Mouse (Mus musculus): ENCODE measurements around the gene Thap7. TPM values are rescaled to one million over a fixed set of nuclear protein-coding genes. Genes with fewer than 3 reads are reported as not detected.

Gene Thap7
- total and polyA plus RNA-seq, 2 experiments from 2014 or later: 57.1 to 65.5 TPM

DNA sequence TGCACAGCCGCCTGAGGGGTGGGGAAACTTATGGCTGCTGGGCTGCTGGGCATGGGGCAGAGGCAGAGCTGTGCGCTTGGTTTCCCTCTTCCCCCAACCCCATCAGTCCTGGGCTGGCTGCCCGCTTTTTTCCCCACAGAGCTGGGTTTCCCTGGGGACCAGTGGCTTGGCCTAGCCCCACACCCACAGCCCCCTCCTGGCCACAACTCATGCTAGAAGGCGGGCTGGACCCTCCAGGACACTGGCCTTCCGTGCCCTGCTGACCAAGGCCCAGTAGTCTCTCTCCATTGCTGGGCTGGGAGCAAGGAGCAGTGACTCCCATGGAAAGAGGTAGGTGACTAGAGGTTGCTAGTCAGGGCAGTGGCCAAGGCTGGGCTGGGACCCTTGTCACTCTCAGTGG, 39.8 kb downstream of the Thap7 start:
- 0 out of 2 replicates have a peak, but pooled peaks cover 4% of the 10 kb centered on the region for H3K27me3 ChIP-seq (ENCODE audit: insufficient read depth, low read length)
- WGBS: 89% methylated on average over 5 of the region's 5 CpGs
- peak; percentile 22 for DNase-seq (ENCODE audit: low spot score)

GRCm38 (mm10) chr16:17489469-17490111, 41.3 kb downstream of the Thap7 start, which contains the start of gene Aifm3:
Gene Aifm3, plus strand, starts transcription at chr16:17489611.
- 2% methylated on average over 47 of the region's 47 CpGs for WGBS
- peak; percentile 35; the same call in 1 of the 2 replicates for ATAC-seq (ENCODE audit: low FRiP score)
- Histone ChIP-seq H3K27me3 (ENCODE audit: insufficient read depth, low read length) (0 out of 2 replicates have a peak, but pooled peaks cover 4% of the 10 kb centered on the region), H3K27ac (ENCODE audit: low read depth, low read length) (no peak within 1 kb of the TSS), H3K4me1 (ENCODE audit: insufficient read depth, low read length) (peaks cover 7% of the 10 kb centered on the region; the same call in 1 of the 2 replicates), H3K36me3 (ENCODE audit: insufficient read depth, low read length) (peaks cover 13% of the 10 kb centered on the region), H3K9me3 (ENCODE audit: low read length) (no peaks in the 10 kb centered on the region), H3K4me2 (ENCODE audit: low read depth, low read length, poor library complexity, severe bottlenecking) (peak within 1 kb of the TSS; percentile 76), H3K9ac (replicated peaks; ENCODE audit: low read length, poor library complexity, severe bottlenecking) (peak within 1 kb of the TSS; percentile 40; the same call in 1 of the 2 replicates), H3K4me3 (ENCODE audit: low read depth, low read length) (peak within 1 kb of the TSS; percentile 36)
- no peak for TF ChIP-seq CTCF (IDR thresholded peaks at IDR 0.05)
- DNase-seq (ENCODE audit: low spot score): no peak

More for the DNA sequence above, 39.8 kb downstream of the Thap7 start:
- no peak for ATAC-seq (ENCODE audit: low FRiP score)
- Histone ChIP-seq H3K4me3 (ENCODE audit: low read depth, low read length) (no peak overlapping the region), H3K9me3 (ENCODE audit: low read length) (no peaks in the 10 kb centered on the region), H3K36me3 (ENCODE audit: insufficient read depth, low read length) (peaks cover 7% of the 10 kb centered on the region; the same call in 1 of the 2 replicates), H3K27ac (ENCODE audit: low read depth, low read length) (no peak overlapping the region), H3K4me1 (ENCODE audit: insufficient read depth, low read length) (peaks cover 7% of the 10 kb centered on the region; the same call in 1 of the 2 replicates), H3K9ac (replicated peaks; ENCODE audit: low read length, poor library complexity, severe bottlenecking) (no peak overlapping the region), H3K4me2 (ENCODE audit: low read depth, low read length, poor library complexity, severe bottlenecking) (no peak overlapping the region)
- TF ChIP-seq CTCF (IDR thresholded peaks at IDR 0.05): no peak

- 0 out of 2 replicates have a peak overlapping the region, but pooled peaks have one; percentile 40 for H3K9ac ChIP-seq (replicated peaks; ENCODE audit: low read length, poor library complexity, severe bottlenecking)
- WGBS: 47% methylated on average over 14 of the region's 14 CpGs
- no peak for DNase-seq (ENCODE audit: low spot score)
Observed at GRCm38 (mm10) chr16:17488478-17489468, 42.2 kb downstream of the Thap7 start.

GRCm38 (mm10) chr16:17486505-17486904, 44.4 kb downstream of the Thap7 start:
- no peak for ATAC-seq (ENCODE audit: low FRiP score)
- no peak for TF ChIP-seq CTCF (IDR thresholded peaks at IDR 0.05)
- H3K36me3 ChIP-seq (ENCODE audit: insufficient read depth, low read length): peaks cover 27% of the 10 kb centered on the region

More at GRCm38 (mm10) chr16:17488478-17489468, 42.2 kb downstream of the Thap7 start:
- Histone ChIP-seq H3K36me3 (ENCODE audit: insufficient read depth, low read length) (peaks cover 20% of the 10 kb centered on the region), H3K27ac (ENCODE audit: low read depth, low read length) (no peak overlapping the region), H3K4me2 (ENCODE audit: low read depth, low read length, poor library complexity, severe bottlenecking) (peak overlapping the region; percentile 76), H3K27me3 (ENCODE audit: insufficient read depth, low read length) (0 out of 2 replicates have a peak, but pooled peaks cover 4% of the 10 kb centered on the region), H3K9me3 (ENCODE audit: low read length) (no peaks in the 10 kb centered on the region), H3K4me1 (ENCODE audit: insufficient read depth, low read length) (peaks cover 7% of the 10 kb centered on the region; the same call in 1 of the 2 replicates), H3K4me3 (ENCODE audit: low read depth, low read length) (peak overlapping the region; percentile 36)
- ATAC-seq (ENCODE audit: low FRiP score): no peak
- TF ChIP-seq CTCF (IDR thresholded peaks at IDR 0.05): peak; percentile 54

GRCm38 (mm10) chr16:17481465-17481864, 49.5 kb downstream of the Thap7 start:
- TF ChIP-seq CTCF (IDR thresholded peaks at IDR 0.05): no peak
- DNase-seq (ENCODE audit: low spot score) (no peak), ATAC-seq (ENCODE audit: low FRiP score) (no peak)

More at GRCm38 (mm10) chr16:17486505-17486904, 44.4 kb downstream of the Thap7 start:
- Histone ChIP-seq H3K9ac (replicated peaks; ENCODE audit: low read length, poor library complexity, severe bottlenecking) (no peak overlapping the region), H3K9me3 (ENCODE audit: low read length) (no peaks in the 10 kb centered on the region), H3K27ac (ENCODE audit: low read depth, low read length) (no peak overlapping the region), H3K4me3 (ENCODE audit: low read depth, low read length) (no peak overlapping the region), H3K4me1 (ENCODE audit: insufficient read depth, low read length) (peaks cover 4% of the 10 kb centered on the region; the same call in 1 of the 2 replicates), H3K4me2 (ENCODE audit: low read depth, low read length, poor library complexity, severe bottlenecking) (no peak overlapping the region), H3K27me3 (ENCODE audit: insufficient read depth, low read length) (0 out of 2 replicates have a peak, but pooled peaks cover 4% of the 10 kb centered on the region)
- 45% methylated on average over 3 of the region's 3 CpGs for WGBS
- DNase-seq (ENCODE audit: low spot score): no peak

More at GRCm38 (mm10) chr16:17481465-17481864, 49.5 kb downstream of the Thap7 start:
- Histone ChIP-seq H3K4me1 (ENCODE audit: insufficient read depth, low read length) (no peaks in the 10 kb centered on the region), H3K9me3 (ENCODE audit: low read length) (no peaks in the 10 kb centered on the region), H3K4me2 (ENCODE audit: low read depth, low read length, poor library complexity, severe bottlenecking) (no peak overlapping the region), H3K9ac (replicated peaks; ENCODE audit: low read length, poor library complexity, severe bottlenecking) (no peak overlapping the region), H3K27me3 (ENCODE audit: insufficient read depth, low read length) (no peaks in the 10 kb centered on the region), H3K4me3 (ENCODE audit: low read depth, low read length) (no peak overlapping the region), H3K36me3 (ENCODE audit: insufficient read depth, low read length) (peaks cover 20% of the 10 kb centered on the region), H3K27ac (ENCODE audit: low read depth, low read length) (no peak overlapping the region)
- 90% methylated on average over 2 of the region's 2 CpGs for WGBS

Measured in midbrain, postnatal 0 days (tissue).